Mouse (Mus musculus): Measurements from ENCODE around the gene Mrtfa. TPM values are rescaled to one million over a fixed set of nuclear protein-coding genes. Genes with fewer than 3 reads are reported as not detected.

Mrtfa gene
- 4.4 and 6.0 TPM in 2 replicates for polyA plus RNA-seq (2012; rRNA removed)

DNA sequence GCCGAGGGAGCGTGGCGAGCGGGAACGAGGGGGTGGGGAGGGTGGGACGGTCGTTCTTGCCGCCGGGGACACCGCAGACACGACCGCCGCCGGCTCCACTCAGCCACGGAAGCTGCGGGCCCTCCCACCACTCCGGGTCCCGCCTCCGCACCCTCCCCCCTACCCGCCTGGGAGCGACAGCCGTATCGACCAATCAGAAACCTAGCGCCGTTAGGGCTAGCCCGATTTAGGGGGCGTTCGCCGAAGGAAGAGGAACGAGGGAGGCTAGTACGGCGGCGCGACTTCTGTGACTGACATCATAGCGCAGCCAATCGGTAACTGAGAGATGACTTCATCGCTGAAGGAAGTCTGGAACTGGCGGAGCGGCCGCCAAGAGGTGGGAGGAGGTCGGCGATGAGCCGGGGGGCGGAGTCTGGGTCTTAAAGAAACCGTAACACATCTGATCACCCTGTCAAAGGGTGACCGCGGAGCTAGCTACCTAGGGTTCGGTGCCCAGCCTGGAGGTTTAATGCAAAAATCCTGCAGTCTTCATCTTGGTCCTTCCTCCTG, at the start of gene Mrtfa:
TSS of gene Mrtfa (minus strand) at position 128 of the 549 bp plus-strand sequence.

DNA sequence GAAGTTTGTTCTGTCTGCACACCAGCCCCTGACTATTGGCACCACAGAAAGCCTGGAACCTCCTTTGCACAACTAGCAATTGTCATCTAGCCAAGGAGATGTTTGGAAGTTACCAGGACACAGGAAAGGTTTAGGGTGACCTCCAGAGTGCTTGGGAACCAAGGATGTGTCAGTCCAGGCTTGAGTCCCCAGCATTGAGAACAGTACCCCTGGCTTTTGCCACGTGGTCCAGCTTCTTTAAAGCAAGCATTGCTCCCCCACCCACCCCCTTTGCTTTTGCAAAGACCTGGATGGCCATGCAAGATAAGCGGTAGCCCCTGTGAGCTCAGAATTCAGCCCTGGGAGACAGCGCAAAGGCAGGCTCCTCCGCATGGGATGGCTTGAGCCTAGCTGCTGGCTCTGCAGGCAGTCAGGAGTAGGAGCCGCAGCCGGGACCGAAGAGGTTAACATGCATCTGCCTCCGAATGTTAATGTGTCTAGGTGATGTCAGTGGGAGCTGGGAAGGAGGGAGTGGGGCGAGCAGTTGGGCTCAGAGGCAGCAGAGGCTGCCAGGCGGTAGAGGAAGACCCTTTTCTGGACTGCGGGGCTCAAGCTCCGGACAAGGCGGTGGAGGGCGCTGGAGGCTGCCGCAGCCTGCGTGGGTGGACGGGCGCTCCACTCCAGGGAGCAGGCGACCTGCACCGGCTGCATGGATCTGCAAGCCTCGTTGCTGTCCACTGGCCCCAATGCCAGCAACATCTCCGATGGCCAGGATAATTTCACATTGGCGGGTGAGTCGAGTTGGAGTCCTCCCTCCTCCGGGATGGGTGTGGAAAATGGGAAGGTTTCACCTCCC, 44.7 kb upstream of the Mrtfa start, which contains the start of gene Mchr1:
TSS of gene Mchr1 (plus strand) at position 414 of the 835 bp plus-strand sequence.

DNA sequence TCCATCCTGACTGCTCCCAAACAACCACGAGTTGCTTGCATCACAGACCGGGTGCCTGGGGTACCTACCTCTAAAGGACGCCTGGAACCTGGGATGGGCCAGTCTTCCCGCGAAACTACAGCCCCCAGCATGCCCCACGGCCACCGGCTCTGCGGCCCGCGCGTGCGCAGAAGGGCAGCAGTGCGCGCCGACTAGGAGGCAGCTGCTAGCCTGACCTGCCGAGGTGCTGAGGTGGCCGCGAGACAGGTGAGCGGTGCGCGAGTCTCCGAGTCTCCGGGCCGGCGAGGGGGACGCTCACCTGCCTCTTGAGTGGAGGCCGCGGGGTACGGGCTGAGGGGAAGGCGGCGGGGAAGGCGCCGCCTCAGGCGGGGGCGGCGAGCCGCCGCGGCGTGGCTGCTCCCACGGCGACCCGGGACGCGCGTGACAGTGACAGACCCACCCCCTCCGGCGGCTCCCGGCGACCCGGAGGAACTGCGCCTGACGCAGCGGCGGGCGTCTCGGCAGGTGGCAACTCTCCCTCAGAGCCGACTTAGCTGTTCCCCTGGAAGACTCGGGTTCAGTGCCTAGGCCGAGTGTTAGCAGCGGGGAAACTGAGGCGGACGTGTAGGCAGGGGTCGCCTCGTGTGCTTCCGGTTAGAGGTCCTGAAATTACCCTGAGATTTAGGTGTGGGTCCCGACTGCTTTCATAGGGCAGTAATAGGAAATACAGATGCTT, 212.8 kb downstream of the Mrtfa start, which contains the start of gene Sgsm3:
TSS of gene Sgsm3 (plus strand) at position 146 of the 715 bp plus-strand sequence.

Other genes with a start within 250 kb of the Mrtfa start
- gene Adsl, start 242.3 kb downstream of the Mrtfa start, polyA plus RNA-seq (2012; rRNA removed), result 30.8 and 33.0 TPM in 2 replicates
- gene Sgsm3, start 213.0 kb downstream of the Mrtfa start, polyA plus RNA-seq (2012; rRNA removed), result 6.1 and 7.0 TPM in 2 replicates
- 3.6 and 7.6 TPM in 2 replicates for gene Mchr1, start 44.7 kb upstream of the Mrtfa start, polyA plus RNA-seq (2012; rRNA removed)
- 34.3 and 36.2 TPM in 2 replicates for gene Slc25a17, start 170.1 kb upstream of the Mrtfa start, polyA plus RNA-seq (2012; rRNA removed)
- gene St13, start 209.3 kb upstream of the Mrtfa start, polyA plus RNA-seq (2012; rRNA removed), result 27.6 and 28.8 TPM in 2 replicates
- gene Xpnpep3, start 209.4 kb upstream of the Mrtfa start, polyA plus RNA-seq (2012; rRNA removed), result 3.1 and 3.8 TPM in 2 replicates
- gene Dnajb7, start 217.5 kb upstream of the Mrtfa start, polyA plus RNA-seq (2012; rRNA removed), result 0.03 and 0.04 TPM in 2 replicates

All from liver, embryonic 18 days (tissue).